Mouse (Mus musculus): ENCODE measurements around the gene Col4a4.

GRCm38 (mm10) chr1:82577339-82577738 lies 9.3 kb downstream of the Col4a4 start:
- TF ChIP-seq POLR2A (IDR thresholded peaks at IDR 0.05; ENCODE audit: extremely low read depth, insufficient read depth, low read length) (no peak), CTCF (IDR thresholded peaks at IDR 0.05; ENCODE audit: low read depth, low read length) (no peak)
